Mouse (Mus musculus): ENCODE results near the gene Tctex1d1.
A peak's percentile ranks its signal among the peaks of the same experiment; 100 is the strongest.

Gene Tctex1d1

DNA sequence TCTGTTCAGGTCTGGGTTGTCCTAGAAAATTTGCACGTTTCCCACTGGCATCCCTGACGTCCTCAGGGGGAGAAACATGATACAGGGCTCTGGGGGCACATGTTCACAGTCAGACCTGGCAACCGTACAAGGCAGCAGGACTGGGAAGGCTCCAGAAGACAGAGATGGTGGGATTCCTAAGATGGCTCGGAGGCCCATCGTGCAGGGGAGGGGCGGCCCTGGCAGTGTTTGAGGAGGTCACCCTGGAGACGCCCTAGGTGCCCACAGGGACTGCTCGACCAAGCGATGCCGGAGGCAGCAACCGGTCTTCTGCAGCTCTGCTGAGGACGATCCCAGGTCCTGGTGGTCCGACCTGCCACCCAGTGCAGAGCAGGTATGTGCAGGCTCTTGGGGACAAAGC lies at the start of gene Tctex1d1:
Gene Tctex1d1, plus strand, starts transcription at position 167 of the 400 bp plus-strand sequence.
- no peak for DNase-seq

DNA sequence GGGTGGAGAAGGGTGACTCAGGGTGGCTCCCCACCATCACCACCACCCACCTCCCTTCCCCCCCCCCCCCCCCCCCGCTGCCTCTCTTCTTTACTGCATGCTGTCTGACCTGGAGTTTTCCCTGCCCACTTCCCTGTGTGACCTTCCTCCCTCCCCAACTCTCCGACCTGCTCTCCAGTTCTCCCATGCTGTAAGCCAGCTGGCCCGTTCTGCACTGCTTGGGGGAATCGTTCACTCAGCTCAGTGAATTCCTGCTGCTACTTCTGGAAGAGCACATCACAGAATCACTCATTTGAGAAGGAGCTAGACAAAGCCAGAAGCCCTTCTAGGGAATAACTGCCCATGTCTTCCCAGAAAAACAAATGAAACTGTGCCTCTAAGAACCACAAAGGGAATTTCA lies 48.9 kb upstream of the Tctex1d1 start:
- DNase-seq: no peak

DNA sequence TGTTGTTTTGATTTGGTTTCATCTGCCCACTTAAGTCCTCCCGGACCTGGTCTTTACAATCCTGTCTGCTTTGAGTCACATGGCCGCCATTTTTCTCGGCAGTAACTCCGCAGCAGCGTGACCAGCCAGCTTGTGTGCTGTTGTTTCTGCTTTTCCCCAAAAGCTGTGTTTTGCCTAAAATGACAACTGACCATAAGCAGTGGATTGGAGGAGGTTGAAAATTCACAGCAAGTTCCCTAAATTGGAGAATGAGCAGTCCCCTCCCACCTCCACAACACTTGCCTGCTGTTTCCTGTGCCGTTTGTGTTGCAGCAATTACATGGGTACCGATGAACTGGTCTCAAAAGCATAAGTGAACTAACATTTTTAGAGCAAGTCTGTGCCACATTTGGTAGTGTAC lies 47.7 kb upstream of the Tctex1d1 start:
- DNase-seq: peak; percentile 11

DNA sequence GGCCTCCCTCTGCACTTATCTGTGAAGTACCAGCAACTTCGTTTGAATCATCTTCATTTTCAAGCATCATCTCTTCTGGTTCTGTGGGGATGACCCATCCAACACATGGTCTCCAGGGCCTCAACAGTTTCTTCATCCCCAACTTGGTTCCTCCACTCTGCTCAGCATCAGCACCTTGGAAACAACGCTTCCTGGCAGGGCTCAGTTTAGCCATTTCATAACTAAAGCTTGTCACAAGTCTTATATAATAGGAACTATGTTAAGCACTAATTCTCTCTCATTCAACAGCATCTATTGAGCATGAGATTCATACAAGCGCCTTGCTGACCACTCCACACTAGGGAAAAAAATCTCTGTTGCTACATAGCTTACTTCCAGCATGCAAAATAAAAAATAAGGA lies 38.1 kb upstream of the Tctex1d1 start:
- no peak for DNase-seq

DNA sequence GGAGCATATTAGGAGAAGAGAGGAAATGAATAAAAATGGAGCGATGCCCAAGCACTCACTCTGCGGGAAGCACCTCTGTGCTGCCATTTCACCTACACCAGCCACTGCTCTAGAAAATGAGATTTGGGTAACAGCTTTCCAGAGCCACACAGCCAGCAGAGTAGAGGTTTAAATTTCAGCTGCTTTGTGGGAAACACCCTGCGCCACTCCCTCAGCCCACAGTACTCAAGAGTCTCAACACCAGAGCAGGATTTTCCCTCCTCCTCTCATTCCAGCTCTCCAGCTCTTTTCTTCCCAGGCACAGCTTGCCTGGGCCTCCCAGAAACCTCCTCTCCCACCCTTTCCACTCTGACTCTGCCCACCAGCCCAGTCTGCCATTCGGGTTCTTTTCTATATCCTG lies 37.7 kb upstream of the Tctex1d1 start:
- DNase-seq: no peak

DNA sequence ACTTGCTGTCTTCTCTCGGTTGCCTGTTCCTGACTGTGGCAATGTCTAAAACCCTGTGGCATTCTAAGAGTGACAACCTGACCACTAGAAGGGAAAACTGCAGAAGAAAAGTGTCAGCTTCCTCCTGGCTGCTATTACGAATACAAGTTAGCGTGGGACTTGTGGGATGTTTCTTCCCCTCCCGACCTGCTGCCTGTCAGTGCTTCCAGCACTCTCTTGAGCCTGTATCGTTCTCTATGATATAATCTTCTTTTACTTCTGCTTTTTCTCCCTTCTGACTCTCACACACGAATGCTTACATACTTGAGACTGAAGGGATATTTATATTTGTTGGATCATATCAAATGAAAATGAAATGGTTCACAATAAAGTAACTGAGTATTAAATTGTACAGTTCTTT lies 34.1 kb upstream of the Tctex1d1 start:
- no peak for DNase-seq

DNA sequence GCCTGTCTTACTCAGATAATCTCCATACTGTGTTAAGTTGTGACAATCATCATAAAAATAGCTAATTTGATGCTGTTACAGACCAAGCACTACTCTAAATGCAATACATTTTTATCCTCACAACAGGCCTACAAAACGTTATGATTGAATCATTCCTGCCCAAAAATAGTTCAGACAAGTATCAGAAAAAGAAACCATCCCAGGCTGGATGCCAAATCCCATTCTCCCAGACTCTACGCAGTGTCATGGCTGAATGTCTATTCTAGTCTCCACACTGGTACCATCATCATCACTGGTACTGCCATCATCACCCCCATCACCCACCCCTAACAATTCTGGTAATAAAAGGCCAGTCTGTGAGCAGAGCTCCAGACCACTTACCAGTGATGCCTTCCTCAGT lies 25.9 kb upstream of the Tctex1d1 start:
- no peak for DNase-seq

DNA sequence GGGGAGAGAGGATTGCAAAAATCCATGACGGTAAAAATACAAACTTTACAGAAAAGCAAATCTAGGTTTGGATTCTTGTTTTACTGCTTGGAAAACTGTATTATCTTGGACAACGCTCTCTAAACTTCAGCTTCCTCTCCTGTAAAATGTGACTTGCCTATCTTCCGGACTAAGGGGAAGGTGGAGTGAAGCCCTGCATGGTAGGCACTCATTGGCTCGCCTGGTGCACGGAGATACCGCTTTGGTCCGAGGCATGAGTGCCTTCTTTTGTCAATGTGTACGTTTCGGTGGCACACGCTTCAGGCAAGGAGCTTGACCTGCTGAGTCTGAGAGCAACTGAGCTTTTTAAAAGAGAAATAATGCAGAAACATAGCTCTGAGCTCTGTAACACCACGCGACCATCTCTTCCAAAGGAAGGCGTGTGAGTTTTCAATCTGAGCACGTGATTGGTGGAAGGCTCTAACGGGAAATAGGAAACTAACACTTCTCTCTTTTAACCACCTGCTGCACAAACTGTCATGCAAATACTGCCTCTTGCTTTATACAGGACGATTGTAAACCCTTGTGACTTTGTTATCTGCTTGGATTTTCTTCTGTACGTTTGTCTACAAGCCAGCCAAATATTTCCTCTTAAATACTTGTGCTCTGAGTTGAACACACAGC lies 23.0 kb upstream of the Tctex1d1 start:
- DNase-seq: peak; percentile 14

DNA sequence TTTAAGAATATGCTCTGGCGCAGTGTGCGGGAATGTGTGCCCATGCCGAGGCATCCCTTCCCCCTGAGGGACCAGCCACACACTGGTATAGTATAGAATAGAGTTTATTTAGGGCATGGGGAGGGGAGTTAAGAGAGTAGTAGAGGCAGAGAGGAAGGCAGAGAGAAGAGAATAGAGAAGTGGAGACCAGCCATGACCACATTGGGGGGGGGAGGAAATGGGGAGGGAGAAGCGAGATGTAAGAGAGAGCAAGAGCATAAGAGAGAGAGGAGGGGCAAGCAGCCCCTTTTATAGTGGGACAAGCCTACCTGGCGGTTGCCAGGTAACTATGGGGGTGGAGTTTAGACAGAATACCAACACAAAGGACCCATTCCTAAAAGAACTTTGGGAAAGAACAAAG lies 19.0 kb upstream of the Tctex1d1 start:
- DNase-seq: no peak

DNA sequence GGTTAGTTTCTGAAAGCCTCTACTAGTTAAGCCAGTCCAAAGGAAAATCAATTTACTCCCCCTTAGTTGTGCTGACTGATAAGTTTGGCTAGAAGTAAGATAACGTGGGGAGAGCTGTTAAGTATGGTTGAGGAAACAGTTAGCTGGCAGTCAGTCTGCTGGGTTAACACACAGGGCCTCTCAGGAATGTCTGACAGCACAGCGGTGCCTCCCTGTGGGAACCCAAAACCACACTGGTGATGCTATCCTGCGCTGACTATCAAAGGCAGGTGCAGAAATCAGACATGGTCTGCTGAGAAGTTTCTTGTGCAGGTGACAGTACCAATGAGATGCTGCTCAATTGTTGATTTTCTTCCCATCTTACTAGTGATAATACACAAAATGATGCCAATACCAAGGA lies 14.2 kb upstream of the Tctex1d1 start:
- no peak for DNase-seq

DNA sequence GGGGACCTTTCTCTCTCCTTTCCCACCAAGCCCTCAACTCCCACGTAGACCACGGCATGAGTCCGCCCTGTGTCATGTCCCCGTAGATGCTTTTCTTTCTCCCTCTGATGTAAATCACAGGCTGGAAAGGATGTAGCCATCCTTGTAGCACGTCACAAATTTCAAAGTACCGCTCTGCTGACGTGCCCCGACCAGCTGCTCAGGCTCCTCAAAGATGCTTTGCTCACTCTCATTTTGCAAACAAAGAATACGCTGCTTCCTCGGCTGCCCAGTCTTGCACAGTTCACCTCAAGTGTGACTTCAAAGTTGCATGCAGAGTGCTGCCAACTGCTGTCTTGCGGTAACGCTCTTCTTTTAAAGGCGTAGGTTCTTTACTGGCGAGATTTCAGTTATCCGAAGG lies 10.6 kb upstream of the Tctex1d1 start:
- no peak for DNase-seq

DNA sequence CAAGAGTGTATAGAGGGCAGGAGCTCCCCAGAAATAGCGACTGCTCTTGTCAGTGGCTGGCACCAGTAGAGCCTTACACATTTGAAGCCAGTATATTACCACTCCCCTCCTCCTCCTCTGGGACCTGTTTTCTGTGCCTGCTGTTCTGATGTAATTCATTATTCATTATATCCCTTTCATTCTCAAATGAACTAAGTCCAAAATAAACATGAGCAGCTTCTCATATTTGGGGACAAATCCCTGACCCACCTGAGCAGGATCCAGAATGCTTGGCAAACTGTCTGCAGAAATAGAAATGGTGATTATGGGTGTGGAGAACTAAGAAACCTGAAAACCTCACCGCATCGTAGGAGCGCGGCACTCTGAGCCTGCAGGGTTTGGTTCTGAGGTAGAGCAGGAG lies 8.8 kb upstream of the Tctex1d1 start:
- no peak for DNase-seq

DNA sequence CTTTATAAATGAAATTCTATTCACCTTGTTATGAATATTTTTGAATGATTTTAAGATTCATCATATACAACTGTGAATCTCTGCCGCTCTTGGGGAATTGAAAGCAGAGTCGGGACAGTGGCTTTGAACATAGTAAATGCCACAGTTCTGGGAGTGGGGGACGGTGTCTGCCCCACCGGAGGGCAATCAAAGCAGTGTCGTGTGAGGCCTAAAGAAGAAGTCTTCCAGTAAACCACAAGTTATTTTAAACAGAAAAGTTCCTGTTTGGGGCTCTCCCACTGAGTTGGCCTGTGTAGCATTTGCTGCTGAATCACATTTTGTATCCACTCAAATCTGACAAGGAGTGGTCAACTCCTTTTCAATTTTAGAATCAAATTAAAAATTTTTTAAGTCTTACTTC lies 7.2 kb upstream of the Tctex1d1 start:
- DNase-seq: no peak

DNA sequence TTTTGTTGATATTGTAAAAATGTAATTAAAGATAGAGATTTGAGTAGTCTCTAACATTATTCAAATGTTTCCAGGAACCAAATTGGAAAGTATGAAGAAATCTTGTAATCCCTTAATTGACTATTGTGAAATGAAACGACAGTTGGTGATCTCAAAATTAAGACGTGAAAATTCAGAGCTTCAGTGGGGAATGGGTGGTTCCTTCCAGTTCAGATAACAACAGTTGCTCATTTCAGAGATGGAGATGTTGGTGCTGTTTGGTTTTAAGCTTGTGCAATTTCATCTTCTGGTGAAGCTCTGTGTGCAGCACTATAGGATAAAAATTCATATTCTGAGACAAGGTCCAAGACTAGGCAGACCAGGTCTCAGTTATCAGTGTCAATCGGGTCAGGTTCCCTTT lies 6.3 kb upstream of the Tctex1d1 start:
- no peak for DNase-seq

DNA sequence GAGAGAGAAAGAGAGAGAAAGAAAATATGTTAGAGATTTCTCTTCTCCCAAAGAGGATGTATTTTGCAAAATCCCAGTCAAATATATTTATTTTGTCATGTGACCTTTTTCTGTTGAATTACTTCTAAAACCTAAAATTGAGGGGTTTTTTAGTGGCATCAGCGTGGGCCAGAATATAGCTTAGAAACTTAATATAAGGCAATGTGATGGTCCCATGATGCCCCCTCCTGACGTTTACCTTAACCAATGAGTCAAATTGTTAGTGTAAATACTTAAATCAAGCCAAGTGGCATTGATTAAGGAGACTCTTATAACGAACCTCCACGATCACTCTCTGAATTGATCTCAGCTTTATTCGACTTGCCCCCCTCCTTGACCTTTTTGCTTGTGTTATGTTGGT lies 4.2 kb upstream of the Tctex1d1 start:
- no peak for DNase-seq

DNA sequence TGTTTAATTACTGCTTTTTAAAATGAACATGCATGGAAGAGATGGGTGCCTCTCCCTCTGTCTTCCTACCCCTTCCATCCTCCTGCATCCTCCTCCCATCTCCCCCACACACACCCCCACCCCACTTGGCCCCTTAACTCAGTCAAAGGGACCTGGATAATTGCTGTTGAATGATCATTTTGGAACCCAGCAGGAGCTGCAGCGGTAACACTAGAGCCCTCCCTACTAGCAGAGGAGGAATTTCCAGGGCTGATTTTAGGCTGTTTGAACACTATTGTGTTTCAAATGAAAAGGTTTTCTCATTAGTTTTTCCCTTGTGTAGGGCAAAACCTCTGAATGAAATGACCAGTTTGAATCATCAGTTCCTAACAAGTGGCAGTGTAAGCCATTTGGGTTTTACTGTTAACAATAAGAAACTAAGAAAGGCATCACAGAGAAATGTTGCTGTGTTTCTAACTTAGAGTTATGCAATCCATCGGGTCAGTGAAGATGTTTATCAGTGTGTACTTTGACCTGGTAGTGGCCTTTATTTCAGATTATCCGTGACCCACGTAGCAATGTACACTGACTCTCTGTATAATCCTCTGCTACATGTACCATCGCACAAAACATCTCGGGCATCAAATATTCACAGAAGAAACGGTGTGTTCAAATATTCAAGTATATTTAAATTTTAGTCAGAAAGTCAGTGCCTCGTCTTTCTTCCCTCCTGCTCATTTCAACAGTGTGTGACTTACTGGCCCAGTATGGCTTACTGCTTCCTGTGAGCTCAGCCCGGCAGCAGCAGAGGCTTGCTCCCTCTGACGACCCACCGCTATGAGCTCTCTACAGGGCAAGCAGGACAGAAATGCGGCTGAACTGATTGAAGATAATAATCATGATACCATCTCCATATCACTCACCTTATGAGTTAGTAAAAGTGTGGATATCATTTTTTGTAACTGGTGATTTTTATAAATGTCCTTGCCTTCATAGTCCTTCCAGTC lies 1.8 kb upstream of the Tctex1d1 start:
- DNase-seq: no peak

DNA sequence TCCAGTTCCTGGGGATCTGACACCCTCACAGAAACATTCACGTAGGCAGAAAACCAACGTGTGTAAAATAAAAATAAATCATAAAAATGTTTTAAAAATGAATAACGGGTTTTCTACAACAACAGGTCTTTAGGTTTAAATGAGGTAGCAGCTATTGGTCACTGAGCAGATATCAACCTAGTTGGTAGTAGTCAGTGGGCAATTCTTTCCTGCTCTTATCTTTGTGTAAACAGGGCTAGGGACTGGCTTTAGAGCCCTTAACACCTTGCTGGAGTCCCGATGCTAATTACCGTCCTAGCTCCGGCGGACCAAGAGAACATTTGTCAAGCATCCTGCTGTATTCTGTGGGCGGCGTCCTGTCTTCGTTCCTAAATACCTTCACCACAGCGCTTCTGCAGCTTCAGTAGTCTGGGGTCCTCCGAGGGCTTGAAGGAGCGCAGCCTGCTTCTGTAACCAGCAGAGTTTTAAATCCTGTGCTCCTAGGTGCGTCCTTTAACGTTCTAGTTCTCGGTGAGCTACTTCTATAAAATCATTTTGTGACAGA lies 556 bp upstream of the Tctex1d1 start:
- no peak for DNase-seq

DNA sequence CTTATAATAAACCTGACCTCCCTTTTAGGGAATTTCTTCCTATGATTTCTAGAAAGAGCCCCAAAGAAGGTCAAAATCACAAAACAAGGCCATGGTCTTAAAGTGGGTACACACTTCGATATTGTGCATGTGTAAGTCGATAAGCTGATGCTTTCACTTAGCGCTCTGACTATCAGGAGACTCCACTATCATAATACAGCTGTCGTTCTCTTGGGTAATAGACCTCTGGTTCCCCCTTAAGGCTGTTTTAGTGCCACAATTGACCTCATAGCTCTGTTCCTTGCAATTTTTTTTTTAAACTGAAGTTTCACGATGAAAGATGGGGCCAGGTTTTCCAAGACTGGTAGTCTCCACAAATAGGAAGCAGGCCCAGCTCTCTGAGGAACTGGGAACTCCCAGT lies 979 bp downstream of the Tctex1d1 start:
- DNase-seq: no peak

DNA sequence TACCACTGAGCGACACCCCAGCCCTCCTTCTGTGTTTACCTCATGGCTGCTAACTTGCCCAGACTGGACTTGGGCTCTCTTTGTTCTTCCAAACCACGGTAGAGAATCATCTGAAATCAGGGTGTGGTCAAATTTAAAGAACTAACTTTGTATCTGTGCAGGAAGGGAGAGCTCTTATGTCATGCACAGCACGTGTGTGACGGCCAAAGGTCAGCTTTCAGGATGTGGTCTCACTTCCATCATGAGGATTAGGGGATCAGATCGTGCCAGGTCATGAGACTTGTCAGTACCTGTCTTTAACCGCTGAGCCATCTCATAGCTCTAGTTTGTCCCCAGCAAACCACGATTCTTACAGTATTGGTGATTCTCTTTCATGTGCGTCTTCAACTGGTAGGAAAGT lies 3.3 kb downstream of the Tctex1d1 start:
- no peak for DNase-seq

DNA sequence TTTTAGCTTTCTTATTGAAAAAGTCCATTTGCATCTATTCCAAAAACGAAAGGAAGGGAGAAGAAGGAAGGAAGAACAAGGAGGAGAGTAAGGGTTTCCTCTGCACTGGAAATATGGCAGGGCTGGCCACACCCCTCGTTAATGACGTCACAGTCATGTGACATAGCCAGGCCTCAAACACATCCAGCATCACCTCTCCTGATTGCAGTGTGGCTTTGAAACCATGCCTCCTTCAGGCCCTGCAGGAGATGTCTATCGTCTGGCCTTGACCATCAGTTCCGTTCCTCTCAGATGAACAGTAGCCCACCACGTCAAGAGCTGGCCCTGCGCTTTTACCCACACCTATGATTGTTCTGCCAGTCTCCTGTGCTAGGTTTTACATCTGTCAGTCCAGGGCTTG lies 7.8 kb downstream of the Tctex1d1 start:
- DNase-seq: no peak

DNA sequence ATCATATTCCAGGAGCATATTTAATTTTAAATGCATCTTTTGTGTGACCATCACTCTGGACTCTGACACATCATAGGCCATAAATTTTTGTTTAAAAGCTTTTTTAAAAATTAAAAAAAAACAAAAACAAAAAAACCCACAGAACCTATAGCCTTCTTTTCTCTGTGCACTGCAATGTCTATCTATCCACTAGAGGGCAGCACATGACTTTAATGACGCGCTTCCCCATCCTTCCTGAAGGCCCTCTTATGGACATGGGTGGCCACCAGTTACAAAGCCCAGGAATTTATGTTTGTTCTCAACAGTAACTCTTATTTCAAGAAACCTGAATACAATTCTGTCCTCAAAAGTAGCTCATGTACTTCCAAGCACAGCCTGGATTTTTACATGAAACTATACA lies 8.5 kb downstream of the Tctex1d1 start:
- DNase-seq: peak; percentile 66

DNA sequence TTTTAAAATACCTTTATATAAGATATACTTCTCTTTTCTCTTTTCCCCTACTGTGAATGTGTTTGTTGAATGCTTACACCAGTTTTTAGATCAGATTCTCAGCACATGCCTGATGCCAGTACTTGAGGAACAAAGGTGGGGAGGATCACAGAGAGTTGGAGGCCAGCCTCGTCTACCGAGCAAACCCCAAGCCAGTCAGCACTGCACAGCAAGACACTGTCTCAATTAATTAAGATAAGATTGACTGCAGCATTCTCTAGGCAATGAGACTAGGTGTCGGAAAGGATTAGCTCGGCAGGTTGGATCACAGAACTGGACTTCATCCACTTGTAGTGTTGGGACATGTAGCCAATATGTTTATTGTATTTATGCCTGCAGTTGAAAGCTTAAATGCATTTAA lies 8.9 kb downstream of the Tctex1d1 start:
- DNase-seq: no peak

DNA sequence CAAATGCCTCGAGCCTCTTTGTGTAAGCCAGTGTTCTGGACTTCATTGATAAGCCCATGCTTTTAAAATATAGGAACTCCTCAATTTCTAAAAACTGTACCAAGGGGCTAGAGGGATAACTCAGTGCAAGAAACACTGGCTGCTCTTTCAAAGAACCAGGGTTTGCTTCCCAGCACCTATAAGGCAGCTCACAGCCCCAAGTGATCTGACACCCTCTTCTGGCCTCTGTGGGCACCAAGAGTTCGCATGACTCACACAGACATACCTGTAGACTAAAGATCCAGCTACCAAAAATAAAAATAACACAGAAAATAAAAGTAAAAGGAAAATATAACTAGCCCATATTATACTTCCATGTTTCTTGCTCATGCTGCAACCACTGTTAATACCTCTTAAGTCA lies 9.3 kb downstream of the Tctex1d1 start:
- peak; percentile 53 for DNase-seq

DNA sequence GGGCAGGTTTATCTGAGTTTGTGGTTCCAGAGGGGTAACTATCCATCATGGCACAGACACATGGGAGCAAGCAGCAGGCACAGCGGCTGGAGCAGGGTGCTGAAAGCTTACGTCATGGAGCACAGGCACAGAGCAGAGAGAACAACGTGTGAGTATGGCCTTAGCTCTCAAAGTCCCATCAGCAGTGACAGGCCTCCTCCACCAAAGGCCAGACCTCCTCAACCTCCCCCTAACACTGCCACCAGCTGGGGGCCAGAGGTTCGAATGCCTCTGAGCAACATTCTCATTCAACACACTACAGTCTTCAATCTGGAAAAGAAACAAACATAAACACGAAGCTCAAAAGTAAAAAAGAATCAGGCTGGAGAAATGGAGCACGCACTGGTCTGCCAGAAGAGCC lies 10.1 kb downstream of the Tctex1d1 start:
- peak; percentile 61 for DNase-seq
